Mouse (Mus musculus) heart, embryonic 11.5 days (tissue): ENCODE measurements around the gene Klf12. TPM values are rescaled to one million over a fixed set of nuclear protein-coding genes. Genes with fewer than 3 reads are reported as not detected.
"Not testable (repeated sequence)": the region's sequence is repeated elsewhere in the genome, so short reads cannot be mapped to it uniquely, and the experiment has no call there.

Source experiments
- ATAC-seq: fragments of 200-750 bp; cut with Nextera tagmentation; replicated peaks from 2 replicates; pipeline ENCODE4 v1.8.0; 2017; ENCODE audit warnings: moderate library complexity; ENCODE audit not compliant: insufficient number of reproducible peaks, low FRiP score, low TSS enrichment
- H3K27ac ChIP-seq: fragments of 300-500 bp; sonication (generic); 2 replicates; pipeline ENCODE4 v1.5.1; 2014; ENCODE audit warnings: mild to moderate bottlenecking, low read depth, low read length
- H3K27me3 ChIP-seq: fragments of 300-500 bp; sonication (generic); 2 replicates; pipeline ENCODE4 v1.6.1; 2014; ENCODE audit warnings: mild to moderate bottlenecking, low read length, mixed read lengths; ENCODE audit not compliant: control insufficient read depth, insufficient read depth
- H3K36me3 ChIP-seq: fragments of 300-500 bp; sonication (generic); 2 replicates; pipeline ENCODE4 v1.6.1; 2014; ENCODE audit warnings: mild to moderate bottlenecking, low read length, moderate library complexity, mixed read lengths; ENCODE audit not compliant: control insufficient read depth, insufficient read depth
- H3K4me1 ChIP-seq: fragments of 300-500 bp; sonication (generic); 2 replicates; pipeline ENCODE4 v1.6.1; 2014; ENCODE audit warnings: low read length; ENCODE audit not compliant: control insufficient read depth, insufficient read depth
- H3K4me2 ChIP-seq: fragments of 300-500 bp; sonication (generic); 2 replicates; pipeline ENCODE4 v1.6.1; 2014; ENCODE audit warnings: mild to moderate bottlenecking, moderate library complexity
- H3K4me3 ChIP-seq: fragments of 300-500 bp; sonication (generic); 2 replicates; pipeline ENCODE4 v1.5.1; 2014; ENCODE audit warnings: low read depth, low read length
- H3K9ac ChIP-seq: fragments of 300-500 bp; sonication (generic); 2 replicates; pipeline ENCODE4 v1.6.1; 2014; ENCODE audit warnings: mild to moderate bottlenecking, low read depth, low read length, moderate library complexity
- H3K9me3 ChIP-seq: fragments of 300-500 bp; sonication (generic); replicated peaks from 2 replicates; pipeline ENCODE4 v1.6.1; 2016; ENCODE audit warnings: low read length; ENCODE audit not compliant: control insufficient read depth
- WGBS: fragments of 180-500 bp; shearing (Covaris S2); extraction: QIAGEN DNeasy Blood & Tissue Kit; methylation state at CpG from one replicate; pipeline ENCODE4 v1.1.7; 2014; ENCODE audit not compliant: insufficient replicate concordance; 5-methylcytosine and 5-hydroxymethylcytosine counted together
- polyA plus RNA-seq: library from polyadenylated mRNA; unstranded; fragments of >200 nt; fragmentation: Nextera tagmentation; extraction: Ambion mirVana; gene quantifications from 2 replicates; pipeline ENCODE4 v1.2.1, GENCODE M21; 2014

The Klf12 gene
- polyA plus RNA-seq, 1 experiment from 2014 or later: 7.3 TPM

DNA sequence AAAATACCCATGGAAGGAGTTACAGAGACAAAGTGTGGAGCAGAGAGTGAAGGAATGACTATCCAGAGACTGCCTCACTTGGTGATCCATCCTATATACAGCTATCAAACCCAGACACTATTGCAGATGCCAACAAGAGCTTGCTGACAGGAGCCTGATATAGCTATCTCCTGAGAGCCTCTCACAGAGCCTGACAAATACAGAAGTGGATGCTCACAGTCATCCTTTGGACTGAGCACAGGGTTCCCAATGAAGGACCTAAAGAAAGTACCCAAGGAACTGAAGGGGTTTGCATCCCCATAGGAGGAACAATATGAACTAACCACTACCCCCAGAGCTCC lies 430.0 kb downstream of the Klf12 start:
- H3K27ac ChIP-seq, ATAC-seq: not testable (repeated sequence)
- H3K4me1 ChIP-seq: peaks cover 18% of the 10 kb centered on the region

DNA sequence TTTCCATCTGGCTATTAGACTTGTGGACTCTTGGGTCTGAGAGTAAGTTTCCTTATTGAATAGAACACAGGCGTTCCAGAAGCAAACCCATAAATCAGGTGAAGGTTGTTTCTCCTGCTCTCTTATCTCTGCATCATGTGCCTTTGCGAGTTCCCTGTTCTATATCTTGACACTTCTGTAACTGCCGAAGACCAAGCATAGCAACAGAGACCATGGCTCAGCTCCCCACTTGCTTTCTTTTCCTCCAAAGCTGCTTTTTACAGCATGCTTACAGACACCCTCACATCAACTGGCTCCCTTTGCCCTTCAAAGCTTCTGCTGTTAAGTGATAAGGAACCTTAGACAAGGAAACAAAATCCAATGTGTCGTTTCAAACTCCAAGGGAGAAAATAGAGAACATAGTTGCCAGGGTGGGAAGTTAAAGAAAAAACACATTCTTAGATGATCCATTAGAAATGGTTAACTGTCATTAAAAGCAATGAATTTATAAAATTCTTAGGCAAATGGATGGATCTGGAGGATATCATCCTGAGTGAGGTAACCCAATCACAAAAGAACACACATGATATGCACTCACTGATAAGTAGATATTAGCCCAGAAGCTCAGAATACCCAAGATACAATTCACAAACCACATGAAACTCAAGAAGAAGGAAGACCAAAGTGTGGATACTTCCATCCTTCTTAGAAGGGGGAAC lies 430.6 kb downstream of the Klf12 start:
- not testable (repeated sequence) for ATAC-seq, H3K36me3 ChIP-seq
- WGBS: 23% methylated on average over 4 of the region's 4 CpGs

More for the DNA sequence above, 430.0 kb downstream of the Klf12 start:
- not testable (repeated sequence) for H3K36me3 ChIP-seq, H3K27me3 ChIP-seq, H3K9ac ChIP-seq, H3K4me3 ChIP-seq, H3K9me3 ChIP-seq, H3K4me2 ChIP-seq

DNA sequence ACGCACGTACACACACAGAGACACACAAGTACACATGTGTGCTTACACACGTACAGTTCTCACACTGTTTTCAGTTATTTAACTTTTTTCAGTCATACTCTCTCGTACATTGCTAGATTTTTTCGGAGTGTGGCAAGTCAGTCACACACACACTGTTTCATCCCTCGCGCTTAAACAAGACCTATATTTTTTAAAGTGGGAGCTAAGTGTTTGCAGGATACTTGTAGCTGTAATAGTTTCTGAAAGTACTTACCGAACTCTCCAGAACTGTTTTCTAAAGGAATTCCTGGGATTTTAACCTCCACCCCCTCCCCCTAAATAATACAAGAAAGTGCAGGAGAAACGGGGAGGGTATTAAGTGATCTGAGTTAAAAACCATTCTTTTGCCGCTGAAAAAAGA lies 434.1 kb downstream of the Klf12 start:
- Histone ChIP-seq H3K36me3 (no peaks in the 10 kb centered on the region), H3K4me1 (peaks cover 10% of the 10 kb centered on the region; the same call in 1 of the 2 replicates), H3K9ac (no peak overlapping the region), H3K27me3 (no peaks in the 10 kb centered on the region; the same call in 1 of the 2 replicates), H3K4me3 (no peak overlapping the region), H3K9me3 (no peaks in the 10 kb centered on the region), H3K27ac (no peak overlapping the region), H3K4me2 (no peak overlapping the region)
- 85% methylated on average over 10 of the region's 10 CpGs for WGBS
- no peak for ATAC-seq

More for the DNA sequence above, 430.6 kb downstream of the Klf12 start:
- not testable (repeated sequence) for H3K4me3 ChIP-seq, H3K27ac ChIP-seq, H3K27me3 ChIP-seq, H3K4me2 ChIP-seq, H3K9me3 ChIP-seq, H3K9ac ChIP-seq
- H3K4me1 ChIP-seq: peaks cover 18% of the 10 kb centered on the region

DNA sequence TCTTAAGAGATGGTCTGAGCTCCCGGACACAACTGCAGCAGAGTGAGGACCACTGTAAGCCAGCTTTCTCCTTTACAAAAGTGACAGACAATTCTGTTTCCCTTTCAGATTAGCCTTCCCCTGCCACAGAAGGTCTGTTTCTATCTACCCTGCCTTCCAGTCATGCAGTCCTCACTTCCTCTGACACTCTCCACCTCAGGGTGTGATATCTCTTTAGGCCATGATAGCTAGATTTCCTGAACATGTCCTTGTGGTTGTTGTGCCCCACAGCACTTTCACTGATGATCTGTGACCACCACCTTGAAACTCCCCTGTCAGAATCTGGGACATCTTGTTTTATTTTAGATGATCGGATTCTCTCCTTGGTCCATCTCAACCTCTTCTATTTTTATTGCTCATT lies 437.0 kb downstream of the Klf12 start:
- H3K9me3 ChIP-seq: no peaks in the 10 kb centered on the region
- ATAC-seq: no peak
- H3K27me3 ChIP-seq: no peaks in the 10 kb centered on the region
- WGBS: 53% methylated on average over 2 of the region's 2 CpGs
- peaks cover 5% of the 10 kb centered on the region; the same call in 1 of the 2 replicates for H3K4me1 ChIP-seq
- H3K36me3 ChIP-seq: no peaks in the 10 kb centered on the region
- H3K4me3 ChIP-seq: no peak overlapping the region
- H3K4me2 ChIP-seq: no peak overlapping the region
- no peak overlapping the region for H3K27ac ChIP-seq
- no peak overlapping the region for H3K9ac ChIP-seq

DNA sequence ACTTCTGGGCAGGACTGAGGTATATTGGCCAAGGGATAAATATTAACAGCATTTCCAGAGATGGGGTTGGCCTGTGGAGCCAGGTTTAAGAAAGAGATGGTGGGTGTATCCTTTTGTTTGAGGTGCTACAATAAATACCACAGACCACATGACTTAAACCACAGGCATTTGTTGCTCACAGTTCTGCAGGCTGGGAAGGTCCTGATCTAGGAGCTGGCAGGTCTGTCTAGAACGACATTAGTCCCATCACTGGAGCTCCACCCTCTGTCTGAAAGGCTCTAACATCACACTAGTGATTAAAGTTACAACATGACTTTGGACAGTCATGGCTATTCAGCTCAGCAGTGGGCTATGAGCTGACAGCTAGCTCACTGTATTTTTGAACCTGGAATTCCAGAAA lies 457.8 kb downstream of the Klf12 start:
- Histone ChIP-seq H3K4me1 (no peaks in the 10 kb centered on the region), H3K27me3 (no peaks in the 10 kb centered on the region), H3K4me2 (no peak overlapping the region), H3K36me3 (no peaks in the 10 kb centered on the region), H3K9ac (no peak overlapping the region), H3K4me3 (no peak overlapping the region), H3K27ac (no peak overlapping the region), H3K9me3 (no peaks in the 10 kb centered on the region)
- 40% methylated on average over 1 of the region's 1 CpGs for WGBS
- no peak for ATAC-seq
